Mouse (Mus musculus) bone marrow macrophage, adult 2 months (primary cell): ENCODE measurements around the gene Barhl2.

Experiments
- CTCF ChIP-seq: IDR thresholded peaks from 2 replicates; pipeline ENCODE4 v1.5.1; 2012; ENCODE audit warnings: low read depth, mild to moderate bottlenecking, low read length, moderate library complexity
- POLR2A ChIP-seq: IDR thresholded peaks from 2 replicates; pipeline ENCODE4 v1.6.1; 2012; ENCODE audit warnings: mild to moderate bottlenecking, low read depth, low read length, borderline replicate concordance

DNA sequence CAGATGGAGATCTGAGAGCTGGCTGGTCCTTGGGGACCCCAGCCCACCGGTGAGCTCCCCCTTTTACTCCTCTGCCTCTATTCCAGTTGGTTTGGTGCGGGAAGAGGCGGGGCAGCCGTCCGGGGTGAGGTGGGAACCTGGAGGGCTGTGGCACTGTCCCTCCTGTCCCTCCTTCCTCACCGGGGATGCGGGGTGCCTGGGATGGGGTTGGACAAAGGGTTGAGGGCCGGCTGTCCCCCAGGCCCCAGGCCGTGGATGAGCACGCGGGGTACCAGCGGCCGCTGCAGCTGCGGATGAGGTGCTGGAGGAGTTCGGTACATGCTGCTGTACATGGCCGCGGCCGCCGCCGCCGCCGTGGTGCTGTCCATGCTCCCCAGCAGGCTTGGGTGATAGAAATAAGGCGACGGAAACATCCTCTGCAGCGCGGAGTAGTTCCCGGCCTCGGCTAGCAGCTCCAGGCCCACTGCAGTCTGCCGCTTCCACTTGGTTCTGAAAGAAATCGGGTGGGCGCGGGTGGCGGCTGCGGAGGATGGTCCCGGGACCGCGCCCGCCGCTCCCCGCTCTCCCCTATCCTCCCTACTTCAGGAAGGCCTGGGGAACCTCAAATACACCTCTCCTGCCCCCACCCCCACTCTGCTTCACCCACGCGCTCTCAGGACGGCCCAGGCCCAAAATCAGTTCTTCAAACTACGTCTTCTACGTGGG is 4.6 kb downstream of the Barhl2 start:
- TF ChIP-seq CTCF (no peak), POLR2A (no peak)
